Mouse (Mus musculus): ENCODE results near the gene Prkra. TPM values are rescaled to one million over a fixed set of nuclear protein-coding genes. Genes with fewer than 3 reads are reported as not detected.
A peak's percentile ranks its signal among the peaks of the same experiment; 100 is the strongest.

The Prkra gene
- polyA plus RNA-seq, 1 experiment: 5.5 TPM

GRCm38 (mm10) chr2:76658551-76658950 is 10.7 kb upstream of the Prkra start:
- no peaks in the 10 kb centered on the region for H3K4me1 ChIP-seq (ENCODE audit: control insufficient read depth, insufficient read depth, insufficient read length)
- TF ChIP-seq CTCF (IDR thresholded peaks at IDR 0.05; ENCODE audit: extremely low read depth, insufficient read depth, insufficient read length, insufficient replicate concordance) (no peak), POLR2A (IDR thresholded peaks at IDR 0.05; ENCODE audit: low read depth, low read length) (no peak)
- no peak for DNase-seq (ENCODE audit: low read depth in 1 of 2, low spot score in 2 of 2)
- no peak overlapping the region for H3K27ac ChIP-seq (ENCODE audit: insufficient read depth, low read length)
- 78% methylated on average over 13 of the region's 13 CpGs for WGBS
- H3K27me3 ChIP-seq (ENCODE audit: control insufficient read depth, insufficient read depth, low read length): no peaks in the 10 kb centered on the region
- H3K4me3 ChIP-seq (ENCODE audit: extremely low read depth, insufficient read depth, insufficient read length): no peak overlapping the region
- no peaks in the 10 kb centered on the region for H3K36me3 ChIP-seq (ENCODE audit: control insufficient read depth, insufficient read depth, low read length)

GRCm38 (mm10) chr2:76655982-76656381 is 8.2 kb upstream of the Prkra start:
- 27% methylated on average over 1 of the region's 1 CpGs for WGBS
- no peak for TF ChIP-seq CTCF (IDR thresholded peaks at IDR 0.05; ENCODE audit: extremely low read depth, insufficient read depth, insufficient read length, insufficient replicate concordance)
- TF ChIP-seq POLR2A (IDR thresholded peaks at IDR 0.05; ENCODE audit: low read depth, low read length): no peak
- Histone ChIP-seq H3K4me1 (ENCODE audit: control insufficient read depth, insufficient read depth, insufficient read length) (no peaks in the 10 kb centered on the region), H3K4me3 (ENCODE audit: extremely low read depth, insufficient read depth, insufficient read length) (no peak overlapping the region), H3K36me3 (ENCODE audit: control insufficient read depth, insufficient read depth, low read length) (no peaks in the 10 kb centered on the region), H3K27ac (ENCODE audit: insufficient read depth, low read length) (no peak overlapping the region), H3K27me3 (ENCODE audit: control insufficient read depth, insufficient read depth, low read length) (no peaks in the 10 kb centered on the region)
- DNase-seq (ENCODE audit: low read depth in 1 of 2, low spot score in 2 of 2): no peak

GRCm38 (mm10) chr2:76655444-76655843 is 7.6 kb upstream of the Prkra start:
- TF ChIP-seq POLR2A (IDR thresholded peaks at IDR 0.05; ENCODE audit: low read depth, low read length) (no peak), CTCF (IDR thresholded peaks at IDR 0.05; ENCODE audit: extremely low read depth, insufficient read depth, insufficient read length, insufficient replicate concordance) (no peak)
- no peak overlapping the region for H3K4me3 ChIP-seq (ENCODE audit: extremely low read depth, insufficient read depth, insufficient read length)
- no peaks in the 10 kb centered on the region for H3K36me3 ChIP-seq (ENCODE audit: control insufficient read depth, insufficient read depth, low read length)
- 87% methylated on average over 3 of the region's 3 CpGs for WGBS
- H3K27me3 ChIP-seq (ENCODE audit: control insufficient read depth, insufficient read depth, low read length): no peaks in the 10 kb centered on the region
- H3K4me1 ChIP-seq (ENCODE audit: control insufficient read depth, insufficient read depth, insufficient read length): no peaks in the 10 kb centered on the region
- no peak for DNase-seq (ENCODE audit: low read depth in 1 of 2, low spot score in 2 of 2)
- no peak overlapping the region for H3K27ac ChIP-seq (ENCODE audit: insufficient read depth, low read length)

- no peaks in the 10 kb centered on the region for H3K27me3 ChIP-seq (ENCODE audit: control insufficient read depth, insufficient read depth, low read length)
- TF ChIP-seq CTCF (IDR thresholded peaks at IDR 0.05; ENCODE audit: extremely low read depth, insufficient read depth, insufficient read length, insufficient replicate concordance): no peak
- TF ChIP-seq POLR2A (IDR thresholded peaks at IDR 0.05; ENCODE audit: low read depth, low read length): no peak
- no peak overlapping the region for H3K27ac ChIP-seq (ENCODE audit: insufficient read depth, low read length)
- no peaks in the 10 kb centered on the region for H3K4me1 ChIP-seq (ENCODE audit: control insufficient read depth, insufficient read depth, insufficient read length)
- 92% methylated on average over 5 of the region's 5 CpGs for WGBS
- H3K36me3 ChIP-seq (ENCODE audit: control insufficient read depth, insufficient read depth, low read length): no peaks in the 10 kb centered on the region
- no peak overlapping the region for H3K4me3 ChIP-seq (ENCODE audit: extremely low read depth, insufficient read depth, insufficient read length)
- DNase-seq (ENCODE audit: low read depth in 1 of 2, low spot score in 2 of 2): no peak
These were observed 6.8 kb upstream of the Prkra start for GRCm38 (mm10) chr2:76654646-76655045.

- no peak overlapping the region for H3K27ac ChIP-seq (ENCODE audit: insufficient read depth, low read length)
- WGBS: 90% methylated on average over 4 of the region's 4 CpGs
- no peaks in the 10 kb centered on the region for H3K36me3 ChIP-seq (ENCODE audit: control insufficient read depth, insufficient read depth, low read length)
- TF ChIP-seq POLR2A (IDR thresholded peaks at IDR 0.05; ENCODE audit: low read depth, low read length): no peak
- TF ChIP-seq CTCF (IDR thresholded peaks at IDR 0.05; ENCODE audit: extremely low read depth, insufficient read depth, insufficient read length, insufficient replicate concordance): no peak
- H3K4me1 ChIP-seq (ENCODE audit: control insufficient read depth, insufficient read depth, insufficient read length): no peaks in the 10 kb centered on the region
- H3K4me3 ChIP-seq (ENCODE audit: extremely low read depth, insufficient read depth, insufficient read length): no peak overlapping the region
- no peak for DNase-seq (ENCODE audit: low read depth in 1 of 2, low spot score in 2 of 2)
- no peaks in the 10 kb centered on the region for H3K27me3 ChIP-seq (ENCODE audit: control insufficient read depth, insufficient read depth, low read length)
These were observed 5.3 kb upstream of the Prkra start for GRCm38 (mm10) chr2:76653070-76653469.

GRCm38 (mm10) chr2:76648666-76649141 is 889 bp upstream of the Prkra start:
- DNase-seq (ENCODE audit: low read depth in 1 of 2, low spot score in 2 of 2): no peak
- peak overlapping the region; percentile 70; the same call in 1 of the 2 replicates for H3K4me3 ChIP-seq (ENCODE audit: extremely low read depth, insufficient read depth, insufficient read length)
- no peaks in the 10 kb centered on the region for H3K27me3 ChIP-seq (ENCODE audit: control insufficient read depth, insufficient read depth, low read length)
- WGBS: 44% methylated on average over 13 of the region's 13 CpGs
- no peaks in the 10 kb centered on the region for H3K36me3 ChIP-seq (ENCODE audit: control insufficient read depth, insufficient read depth, low read length)
- H3K27ac ChIP-seq (ENCODE audit: insufficient read depth, low read length): no peak overlapping the region
- no peaks in the 10 kb centered on the region; the same call in none of the 2 replicates for H3K4me1 ChIP-seq (ENCODE audit: control insufficient read depth, insufficient read depth, insufficient read length)
- no peak for TF ChIP-seq CTCF (IDR thresholded peaks at IDR 0.05; ENCODE audit: extremely low read depth, insufficient read depth, insufficient read length, insufficient replicate concordance)
- TF ChIP-seq POLR2A (IDR thresholded peaks at IDR 0.05; ENCODE audit: low read depth, low read length): no peak

GRCm38 (mm10) chr2:76647441-76647869 is 360 bp downstream of the Prkra start:
- Histone ChIP-seq H3K4me1 (ENCODE audit: control insufficient read depth, insufficient read depth, insufficient read length) (no peaks in the 10 kb centered on the region; the same call in none of the 2 replicates), H3K4me3 (ENCODE audit: extremely low read depth, insufficient read depth, insufficient read length) (peak overlapping the region; percentile 70), H3K36me3 (ENCODE audit: control insufficient read depth, insufficient read depth, low read length) (no peaks in the 10 kb centered on the region), H3K27me3 (ENCODE audit: control insufficient read depth, insufficient read depth, low read length) (no peaks in the 10 kb centered on the region), H3K27ac (ENCODE audit: insufficient read depth, low read length) (0 out of 2 replicates have a peak overlapping the region, but pooled peaks have one; percentile 6)
- WGBS: 2% methylated on average over 31 of the region's 32 CpGs
- DNase-seq (ENCODE audit: low read depth in 1 of 2, low spot score in 2 of 2): no peak
- no peak for TF ChIP-seq POLR2A (IDR thresholded peaks at IDR 0.05; ENCODE audit: low read depth, low read length)
- TF ChIP-seq CTCF (IDR thresholded peaks at IDR 0.05; ENCODE audit: extremely low read depth, insufficient read depth, insufficient read length, insufficient replicate concordance): no peak
